Mouse (Mus musculus) megakaryocyte, adult 5-6 weeks (primary cell): Measurements from ENCODE around the gene Ttll9. TPM values are rescaled to one million over a fixed set of nuclear protein-coding genes. Genes with fewer than 3 reads are reported as not detected.
A peak's percentile ranks its signal among the peaks of the same experiment; 100 is the strongest.

Source experiments
- ATAC-seq: 2 replicates; pipeline ENCODE4 v1.8.0; 2016; ENCODE audit warnings: mild to moderate bottlenecking, inconsistent platforms; ENCODE audit not compliant: poor library complexity, severe bottlenecking
- total RNA-seq, 2 experiments: library from RNA; stranded (forward) in 1 of 2; stranded (reverse) in 1 of 2; fragments of 153-499, 151-499 nt in 1 of 2; fragments of 221-1000, 200-1000 nt in 1 of 2; gene quantifications; 2 replicates each; pipeline versions ENCODE4 v1.2.3 to v1.2.4; 2015 to 2017

The Ttll9 gene
- total RNA-seq, 2 experiments from 2014 or later: 0.38 TPM; not detected in 1

DNA sequence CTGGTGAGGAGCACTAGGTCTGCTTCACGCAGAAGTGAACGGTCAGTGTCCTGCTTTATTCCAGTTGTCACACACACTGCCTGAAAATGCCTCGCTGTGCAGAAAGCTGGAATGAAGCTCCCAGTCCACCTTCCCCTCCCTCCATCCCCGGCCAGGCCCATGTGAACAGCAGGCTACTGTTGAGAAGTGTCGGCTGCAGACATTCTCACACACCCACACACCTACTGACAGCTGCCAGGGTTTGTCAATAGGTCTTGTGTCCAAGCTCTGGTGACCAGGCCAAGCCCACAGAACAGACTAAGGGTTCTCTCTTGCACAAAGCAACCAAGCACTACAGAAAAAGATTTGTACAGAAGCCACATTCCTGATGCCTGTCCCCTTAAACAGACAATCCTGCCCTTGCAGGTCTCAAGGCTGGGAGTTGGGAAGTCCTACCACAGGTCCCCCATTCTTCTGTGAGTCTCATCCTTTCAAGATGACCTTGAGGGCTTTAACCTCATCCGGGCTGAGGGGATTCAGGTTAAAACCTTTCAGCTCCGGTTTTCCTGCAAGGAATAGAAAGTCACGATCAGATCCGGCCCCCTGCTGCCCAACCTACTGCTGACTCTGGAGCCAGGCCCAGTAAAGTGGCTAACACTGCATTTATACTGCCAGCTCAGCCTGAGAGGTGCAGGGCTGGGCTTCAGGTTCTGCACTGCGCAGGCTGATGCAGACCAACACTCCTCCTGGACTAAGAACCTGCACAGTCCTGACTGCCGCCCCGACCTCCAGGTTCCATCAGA is 47.1 kb downstream of the Ttll9 start:
- ATAC-seq: no peak

DNA sequence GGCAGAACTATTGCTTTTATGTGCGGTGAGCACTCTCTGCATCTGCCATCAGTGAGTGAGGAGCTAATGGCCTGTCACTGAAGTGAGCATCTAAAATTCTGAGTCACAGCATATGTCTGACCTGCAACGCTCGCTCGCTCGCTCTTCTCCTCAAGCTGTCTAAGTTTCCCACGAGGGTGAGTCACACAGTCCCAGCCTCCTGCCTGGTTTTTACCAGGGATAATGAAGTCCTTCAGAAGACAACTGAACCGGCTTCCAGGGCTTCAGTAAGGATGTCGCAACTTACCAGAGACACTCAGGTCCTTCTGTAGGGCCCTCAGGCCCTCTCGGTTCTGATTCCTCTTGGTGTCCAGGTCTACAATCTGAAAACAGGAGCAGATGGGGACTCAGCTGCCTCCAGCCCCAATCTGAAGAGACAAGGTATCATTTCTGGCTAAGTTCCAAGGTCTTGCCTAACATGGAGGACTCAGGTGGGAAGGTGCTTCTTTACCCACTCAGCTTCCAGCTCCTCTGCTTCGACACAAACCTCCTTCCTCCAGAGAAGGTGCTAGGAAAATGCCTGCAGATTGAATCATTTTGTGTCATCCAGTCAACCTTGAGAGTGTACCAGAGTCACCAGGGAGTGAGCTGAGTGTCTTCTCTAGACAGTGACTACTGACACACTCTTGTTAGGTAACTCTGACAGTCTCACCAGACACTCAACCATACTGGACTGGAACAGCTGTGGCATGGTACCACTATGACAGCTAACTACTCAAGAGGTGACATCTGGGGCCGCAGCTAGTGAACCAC is 51.6 kb downstream of the Ttll9 start:
- no peak for ATAC-seq

DNA sequence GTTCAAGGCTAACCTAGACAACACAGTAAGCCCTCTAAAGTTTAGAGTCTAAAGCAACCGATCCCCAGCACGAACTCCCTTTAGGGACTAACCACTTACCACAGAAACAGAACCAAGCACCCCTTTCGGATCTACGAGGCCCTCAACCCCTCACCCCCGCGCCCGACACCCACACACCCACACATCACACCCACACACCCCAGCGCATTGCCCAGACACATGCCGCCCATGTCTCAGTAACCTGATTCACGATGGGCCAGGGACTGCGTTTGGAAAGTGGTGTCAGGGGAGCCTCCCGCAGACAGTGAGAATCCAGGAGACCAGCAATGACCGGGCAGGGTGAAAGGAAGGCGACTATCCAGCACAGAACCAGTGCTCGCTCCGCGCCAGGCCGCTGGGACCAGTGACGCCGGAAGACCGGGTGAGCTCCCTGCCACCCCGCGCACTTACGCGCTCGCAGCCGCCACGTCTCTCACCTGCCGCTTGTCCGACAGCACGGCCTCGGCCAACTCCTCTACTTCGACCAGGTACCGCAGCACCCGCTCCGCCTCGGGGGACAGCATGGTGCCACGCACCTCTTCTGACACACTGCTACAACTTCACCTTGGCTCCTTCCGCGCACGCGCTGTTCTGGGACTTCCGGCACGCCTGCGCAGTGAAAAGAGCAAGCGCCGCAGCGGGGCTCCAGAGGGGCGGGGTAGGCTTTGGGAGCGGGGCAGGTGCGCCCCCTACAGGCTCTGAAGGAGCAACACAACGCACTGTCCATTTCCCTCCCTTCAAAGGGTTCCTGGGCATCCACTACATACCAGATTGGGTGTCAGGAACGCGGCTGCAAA is 52.7 kb downstream of the Ttll9 start, which contains the start of gene Pdrg1:
Pdrg1 (minus strand) TSS at position 670 of the 836 bp plus-strand sequence.
- peak; percentile 98 for ATAC-seq

DNA sequence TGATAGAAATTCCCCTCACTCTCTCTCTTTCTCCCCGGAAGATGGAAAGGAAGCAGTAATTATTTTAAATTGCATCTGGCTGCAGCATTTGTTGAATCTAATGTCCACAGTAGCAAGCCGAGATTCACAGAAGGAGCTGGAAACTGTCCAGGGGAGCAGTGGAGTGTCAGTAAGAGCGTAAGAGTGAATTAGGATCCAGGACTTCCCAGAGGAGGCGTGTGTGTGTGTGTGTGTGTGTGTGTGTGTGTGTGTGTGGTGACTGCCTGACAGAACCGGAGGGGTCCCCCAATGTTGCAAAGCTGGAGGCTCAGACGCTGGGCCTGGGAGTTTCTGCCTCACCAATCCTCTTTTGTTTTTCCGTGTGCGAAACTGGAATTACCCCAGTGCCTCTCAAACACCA is 53.5 kb downstream of the Ttll9 start:
- no peak for ATAC-seq

DNA sequence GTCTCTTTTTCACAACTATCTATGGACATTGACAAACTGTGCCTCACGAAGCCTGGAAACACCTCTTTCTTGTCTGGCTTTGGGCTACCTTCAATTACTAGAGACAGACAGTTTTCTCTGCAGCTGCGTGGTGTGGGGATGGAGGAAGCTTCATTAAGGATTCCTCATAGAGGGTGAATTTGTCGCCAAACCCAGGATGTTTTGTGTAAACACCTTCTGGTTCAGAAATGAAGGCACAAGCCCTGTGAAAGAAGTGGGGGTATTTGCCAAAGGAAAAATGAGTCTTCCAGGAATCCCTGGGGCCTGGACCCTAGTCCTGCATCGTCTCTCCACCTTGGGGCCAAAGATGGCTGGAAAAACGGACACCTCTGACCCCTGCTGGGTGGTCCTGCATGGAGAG is 54.5 kb downstream of the Ttll9 start:
- no peak for ATAC-seq

DNA sequence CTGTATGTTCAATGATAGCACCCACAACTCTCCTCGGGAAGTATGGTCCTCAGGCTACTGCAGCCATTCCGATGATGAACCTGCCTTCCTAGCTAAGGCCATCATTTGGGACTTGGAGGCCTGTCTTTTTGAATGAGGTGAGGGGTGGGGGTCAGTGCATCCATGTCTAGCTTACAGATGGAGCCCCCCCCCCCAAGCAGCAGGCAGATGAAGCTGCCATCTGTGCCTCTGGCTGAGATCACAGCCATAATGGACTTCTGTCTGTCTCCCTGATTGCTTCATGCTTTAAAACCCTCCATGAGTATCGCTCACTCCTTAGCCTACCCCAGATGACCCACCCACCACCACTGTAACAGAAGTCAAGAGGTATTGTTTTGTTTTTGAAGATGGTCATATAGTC is 57.1 kb downstream of the Ttll9 start:
- ATAC-seq: no peak

DNA sequence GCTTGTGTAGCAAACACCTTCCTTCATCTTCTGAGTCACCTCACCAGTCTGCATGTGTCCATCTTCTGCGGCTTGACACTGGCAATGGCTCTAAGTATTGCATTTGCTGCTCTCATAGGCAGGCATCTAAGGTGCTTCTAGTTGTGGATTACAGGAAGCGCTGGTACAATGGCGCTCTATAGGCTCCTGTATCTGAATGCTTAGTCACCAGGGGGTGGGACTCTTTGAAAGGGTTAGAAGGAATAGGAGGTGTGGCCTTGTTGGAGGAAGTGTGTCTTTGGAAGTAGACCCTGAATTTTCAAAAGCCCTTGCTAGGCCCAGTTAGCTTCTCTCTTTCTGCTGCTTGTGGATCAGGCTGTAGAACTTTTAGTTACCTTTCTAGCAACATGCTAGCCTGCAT is 58.9 kb downstream of the Ttll9 start:
- no peak; the same call in 1 of the 2 replicates for ATAC-seq

DNA sequence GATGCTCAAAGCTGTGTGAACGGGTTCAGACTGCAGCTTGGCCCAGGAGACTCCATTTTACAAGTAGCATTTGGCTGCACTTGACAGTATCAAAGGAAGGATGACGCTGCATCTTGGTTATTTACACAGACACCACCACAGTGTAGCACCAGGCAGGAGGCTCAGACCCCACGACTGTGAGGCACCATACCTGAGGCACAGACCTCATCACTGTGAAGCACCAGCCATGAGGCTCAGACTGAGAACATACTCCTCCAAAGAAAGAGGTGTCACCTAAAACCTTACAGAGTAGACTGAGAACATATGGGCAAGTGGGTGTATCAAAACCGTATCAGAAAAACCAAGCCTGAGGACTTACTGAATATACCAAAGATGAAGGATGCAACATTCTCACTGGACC is 60.6 kb downstream of the Ttll9 start:
- ATAC-seq: no peak

DNA sequence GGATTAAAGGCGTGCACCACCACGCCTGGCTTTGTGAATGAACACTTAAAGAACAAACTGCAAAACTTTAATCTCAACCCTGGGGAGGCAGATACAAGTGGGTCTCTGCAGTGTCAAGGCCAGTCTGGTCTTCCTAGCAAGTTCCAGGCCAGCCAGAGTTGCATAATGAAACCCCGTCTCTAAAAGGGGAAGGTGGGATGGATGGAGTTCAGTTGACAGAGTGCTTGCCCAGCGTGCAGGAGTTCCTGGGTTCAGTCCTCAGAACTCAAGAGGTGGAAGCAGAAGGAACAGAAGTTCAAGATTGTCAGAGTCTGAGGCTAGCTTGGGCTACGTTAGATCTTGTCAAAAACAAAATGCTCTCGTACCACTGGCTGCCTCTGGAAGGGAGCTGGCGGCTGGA is 63.8 kb downstream of the Ttll9 start:
- ATAC-seq: no peak

DNA sequence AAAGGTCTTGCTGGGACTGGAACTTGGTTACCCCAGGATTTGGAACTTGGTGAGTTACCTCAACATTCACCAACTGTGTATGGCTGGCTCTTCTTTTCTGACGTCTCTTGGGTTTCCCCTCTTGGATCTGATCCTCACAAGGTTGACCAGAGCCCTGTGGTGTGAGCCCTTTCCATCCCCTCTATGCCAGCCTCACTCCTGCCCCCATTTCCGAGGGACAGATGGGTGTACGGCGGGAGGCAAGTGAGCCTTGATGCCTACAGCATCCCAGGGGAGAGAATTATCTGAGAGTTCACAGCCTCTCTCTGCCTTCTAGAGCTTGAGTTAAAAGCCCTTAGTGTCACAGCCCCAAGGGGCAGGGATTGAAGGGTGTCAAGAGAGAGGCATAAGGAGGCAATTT is 65.2 kb downstream of the Ttll9 start:
- ATAC-seq: no peak

DNA sequence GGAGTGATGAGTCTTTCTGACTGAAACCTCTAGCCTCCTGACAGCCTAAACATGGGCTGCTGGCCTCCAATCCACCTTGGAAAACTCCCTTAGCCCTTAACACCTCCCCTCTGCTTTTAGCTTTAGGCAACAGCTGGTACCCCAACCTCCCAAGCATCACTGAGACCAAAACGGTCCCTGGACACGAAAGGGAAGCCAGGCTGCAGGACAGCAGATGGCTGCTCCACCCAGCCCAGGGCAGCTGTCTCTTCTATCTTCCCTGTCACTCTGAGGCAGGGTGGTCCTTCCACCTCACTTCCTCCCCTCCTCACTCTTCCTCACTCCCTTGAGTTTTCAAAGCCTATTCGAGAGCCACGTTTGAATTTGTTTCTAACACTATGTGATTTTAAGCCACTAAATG is 68.1 kb downstream of the Ttll9 start:
- ATAC-seq: no peak

DNA sequence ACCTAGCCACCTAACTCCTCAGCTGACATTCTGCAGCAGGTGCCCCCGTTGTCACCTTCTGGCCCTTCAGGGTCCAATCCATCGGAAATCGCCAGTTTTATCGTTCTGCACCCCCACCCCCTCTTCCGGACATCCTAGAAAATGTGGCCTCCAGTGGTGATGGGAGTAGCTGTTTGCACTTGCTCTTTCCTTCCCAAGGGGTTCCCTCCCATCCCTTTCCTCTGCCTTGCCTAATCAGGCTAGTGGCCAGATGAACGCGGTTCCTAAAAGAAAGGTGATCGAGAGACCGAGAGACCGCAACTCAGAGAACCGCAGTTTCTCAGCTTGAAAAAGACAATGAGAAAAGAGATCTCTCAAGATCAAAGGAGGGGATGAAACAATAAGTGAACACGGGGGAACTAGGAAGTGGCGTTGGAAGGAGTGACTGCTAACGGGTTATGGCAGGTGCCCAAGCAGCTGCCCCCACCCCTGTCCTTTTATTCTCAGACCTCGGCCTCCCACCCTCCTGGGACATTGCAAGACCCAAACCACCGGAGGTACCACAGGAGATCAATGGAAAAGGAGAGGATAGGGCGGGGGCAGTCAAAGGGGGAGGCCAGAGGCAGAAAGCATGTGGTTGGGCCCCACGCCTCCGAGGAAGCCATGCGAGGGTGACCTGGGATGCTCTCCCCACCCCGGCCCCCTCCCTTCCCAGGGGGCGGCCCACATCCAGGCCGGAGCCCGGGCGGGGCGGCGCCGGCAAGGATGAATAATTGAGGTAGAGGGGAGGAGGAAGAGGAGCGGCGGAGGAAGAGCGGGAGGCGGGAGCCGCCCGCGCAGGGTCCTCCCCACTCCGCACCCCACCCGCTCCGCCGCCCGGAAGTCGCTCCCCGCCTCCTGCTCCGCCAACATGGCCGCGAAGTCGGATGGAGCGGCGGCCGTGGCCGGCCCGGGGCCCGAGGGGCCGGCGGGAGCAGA is 69.1 kb downstream of the Ttll9 start, which contains the start of gene Xkr7:
Xkr7 (plus strand) TSS at position 727 of the 957 bp plus-strand sequence.
- ATAC-seq: no peak

DNA sequence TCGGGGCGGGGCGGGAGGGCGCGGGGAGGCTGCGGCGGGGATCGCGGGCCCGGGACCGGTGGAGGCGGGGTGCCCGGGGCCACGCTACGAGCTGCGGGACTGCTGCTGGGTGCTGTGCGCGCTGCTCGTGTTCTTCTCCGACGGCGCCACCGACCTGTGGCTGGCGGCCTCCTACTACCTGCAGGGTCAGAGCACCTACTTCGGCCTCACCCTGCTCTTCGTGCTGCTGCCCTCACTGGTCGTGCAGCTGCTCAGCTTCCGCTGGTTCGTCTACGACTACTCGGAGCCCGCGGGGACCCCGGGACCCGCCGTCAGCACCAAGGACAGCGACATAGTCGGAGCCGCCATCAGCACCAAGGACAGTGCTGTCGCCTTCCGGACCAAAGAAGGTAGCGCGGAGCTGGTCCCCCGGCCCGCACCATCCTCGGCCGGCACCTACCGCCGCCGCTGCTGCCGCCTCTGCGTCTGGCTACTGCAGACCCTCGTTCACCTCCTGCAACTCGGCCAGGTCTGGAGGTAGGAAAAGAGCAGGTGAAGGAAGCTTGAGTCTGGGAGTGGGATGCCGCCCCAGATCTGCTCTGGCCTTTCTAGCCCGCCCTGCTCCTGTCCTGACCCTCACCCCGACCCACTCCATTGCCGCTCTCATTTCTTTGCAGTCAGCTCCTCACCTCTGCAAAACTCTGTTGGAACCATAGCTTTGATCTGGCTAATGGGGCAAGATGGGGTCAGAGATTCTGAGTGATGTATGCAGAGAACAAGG is 70.0 kb downstream of the Ttll9 start:
- peak; percentile 94 for ATAC-seq

DNA sequence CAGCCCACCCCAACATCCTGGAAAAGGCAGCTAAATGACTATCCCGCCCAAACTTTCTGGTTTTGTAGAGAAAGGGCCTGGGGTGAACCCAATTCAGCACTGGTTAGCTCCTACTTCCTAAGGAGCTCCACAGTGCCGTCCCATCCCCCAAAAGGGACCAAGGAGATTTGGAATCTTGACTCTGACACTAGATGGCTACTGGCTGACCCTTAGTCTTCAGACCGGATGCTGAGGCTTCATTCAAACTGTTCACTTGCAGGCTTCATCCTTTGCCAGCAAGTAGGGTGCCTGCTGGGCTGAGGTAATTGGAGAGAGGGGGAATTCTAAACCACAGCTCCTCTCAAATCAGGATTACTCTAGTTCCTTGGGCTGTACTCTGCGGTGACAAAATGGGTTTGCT is 70.7 kb downstream of the Ttll9 start:
- ATAC-seq: no peak

DNA sequence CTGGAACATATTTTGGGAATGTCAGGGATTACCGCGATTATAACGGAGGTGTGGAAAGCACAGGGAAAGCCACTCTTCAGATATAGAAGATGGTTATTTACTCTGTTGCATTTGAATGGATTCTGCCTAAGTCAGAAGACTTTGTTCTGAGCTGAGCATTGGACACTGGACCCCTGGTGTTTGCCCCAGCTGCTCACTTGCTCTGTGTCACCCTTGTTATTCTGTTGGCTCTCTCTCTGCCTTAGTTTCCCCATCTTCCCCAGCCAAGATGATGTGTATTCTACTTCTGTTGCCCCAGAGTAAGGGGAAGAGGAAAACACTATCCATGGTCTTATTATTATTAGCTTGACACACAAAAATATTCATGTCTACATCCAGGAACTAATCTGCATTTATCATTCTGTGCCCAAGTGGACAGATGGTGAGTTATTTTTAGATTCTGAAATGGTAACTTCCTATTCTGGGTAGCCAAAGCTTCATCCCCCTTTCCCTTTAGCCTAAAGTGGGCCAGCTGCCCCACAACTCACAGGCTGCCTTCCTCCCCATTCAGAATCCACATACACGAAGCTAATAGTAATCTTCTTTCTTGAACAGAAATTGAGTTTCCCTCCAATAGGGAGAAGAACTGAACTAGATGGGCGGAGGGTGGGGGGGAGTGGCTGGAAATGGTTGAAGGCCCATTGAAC is 71.4 kb downstream of the Ttll9 start:
- no peak for ATAC-seq

DNA sequence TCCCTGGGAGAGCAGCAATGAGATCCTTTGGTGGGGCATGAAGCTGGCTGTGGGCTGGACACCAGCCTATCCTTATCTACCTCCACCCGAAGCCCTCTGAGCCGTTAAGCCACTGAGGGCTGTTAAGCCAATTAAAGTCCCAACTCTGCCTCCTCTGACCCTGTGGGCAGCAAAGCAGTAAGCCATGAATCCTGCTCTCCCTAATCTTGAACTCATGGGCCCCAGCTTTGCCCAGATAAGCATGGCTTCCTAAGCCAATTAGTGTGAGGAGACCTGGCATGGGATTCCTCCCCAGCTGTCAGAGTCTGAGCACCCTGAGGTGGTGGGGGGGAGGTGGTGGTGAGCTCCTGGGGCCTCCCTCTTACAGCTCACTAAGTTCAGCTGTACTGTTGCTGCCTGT is 74.4 kb downstream of the Ttll9 start:
- ATAC-seq: no peak

DNA sequence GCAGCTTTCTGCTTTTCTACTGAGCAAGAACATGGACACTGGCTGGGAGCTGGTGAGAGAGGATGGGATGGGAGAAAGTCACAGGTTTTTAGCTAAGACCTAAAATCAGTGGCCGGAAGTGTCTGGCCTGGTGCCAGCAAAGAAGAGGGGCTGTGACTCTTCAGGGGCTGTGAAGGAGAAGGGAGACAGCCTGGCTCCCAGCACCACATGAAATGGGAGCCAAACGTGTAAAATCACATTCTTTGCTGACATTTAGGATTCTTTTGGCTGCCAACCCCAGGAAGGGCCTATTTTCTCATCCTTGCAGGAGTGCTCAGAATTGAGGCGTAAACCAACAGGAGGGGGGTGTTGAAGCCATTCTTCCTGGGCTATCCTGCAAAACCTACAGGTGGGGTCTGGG is 81.6 kb downstream of the Ttll9 start:
- no peak for ATAC-seq

DNA sequence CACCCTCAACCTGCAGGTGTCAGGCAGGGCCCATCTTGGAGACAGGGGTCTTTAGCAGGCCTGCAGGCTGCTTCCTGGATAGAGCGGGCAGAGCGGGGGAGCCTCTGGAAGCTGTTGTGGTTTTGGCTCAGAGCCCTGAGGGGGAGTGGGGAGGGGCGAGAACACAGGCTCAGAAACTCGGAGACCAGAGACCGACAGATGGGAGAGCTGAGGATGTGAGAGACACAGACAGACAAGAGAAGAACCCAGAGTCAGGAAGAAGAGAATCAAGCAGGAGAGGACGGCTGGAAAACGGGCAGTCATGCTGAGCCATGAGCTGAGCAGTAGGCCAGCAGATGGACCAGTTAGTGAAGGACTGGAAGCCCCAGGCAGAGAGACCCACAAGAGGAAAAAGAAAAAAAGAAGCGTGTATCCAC is 83.6 kb downstream of the Ttll9 start:
- ATAC-seq: no peak
